Mouse (Mus musculus) stomach, postnatal 0 days (tissue): Measurements from ENCODE around the gene Dpysl5.

Experiments used
- CTCF ChIP-seq: IDR thresholded peaks from 2 replicates; pipeline ENCODE4 v1.5.1; 2016; ENCODE audit warnings: antibody characterized with exemption, low read depth, mild to moderate bottlenecking, moderate library complexity
- EP300 ChIP-seq: optimal IDR thresholded peaks from 2 replicates; pipeline ENCODE3; 2016; ENCODE audit warnings: antibody characterized with exemption

DNA sequence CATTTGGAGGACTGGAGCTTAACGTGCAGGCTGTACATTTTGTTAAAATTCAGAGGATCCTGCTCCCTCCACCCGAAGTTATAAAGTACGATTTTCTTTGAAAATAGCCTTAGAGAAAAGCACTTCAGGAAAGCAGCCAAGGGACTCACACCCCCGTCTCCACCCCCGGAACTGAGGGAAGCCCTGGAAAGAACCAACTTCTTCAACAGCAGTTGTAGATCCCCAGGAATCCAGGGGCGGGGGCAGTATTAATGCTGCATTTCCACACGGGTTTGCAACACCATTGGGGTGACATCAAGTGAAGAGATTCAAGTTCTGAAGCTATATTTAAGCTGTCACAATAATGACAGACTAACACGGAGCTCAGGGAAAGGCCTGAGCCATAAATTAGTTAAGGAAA, 878 bp upstream of the Dpysl5 start:
- TF ChIP-seq EP300: no peak
- TF ChIP-seq CTCF: 0 out of 2 replicates have a peak, but pooled peaks have one; percentile 2
